Mouse (Mus musculus) kidney, postnatal 14 days (tissue): ENCODE data around the gene Gfap.

ENCODE experiments used
- DNase-seq: peaks from one replicate; pipeline ENCODE4 v3.0.0; 2022; ENCODE audit warnings: mixed read lengths

The Gfap gene

DNA sequence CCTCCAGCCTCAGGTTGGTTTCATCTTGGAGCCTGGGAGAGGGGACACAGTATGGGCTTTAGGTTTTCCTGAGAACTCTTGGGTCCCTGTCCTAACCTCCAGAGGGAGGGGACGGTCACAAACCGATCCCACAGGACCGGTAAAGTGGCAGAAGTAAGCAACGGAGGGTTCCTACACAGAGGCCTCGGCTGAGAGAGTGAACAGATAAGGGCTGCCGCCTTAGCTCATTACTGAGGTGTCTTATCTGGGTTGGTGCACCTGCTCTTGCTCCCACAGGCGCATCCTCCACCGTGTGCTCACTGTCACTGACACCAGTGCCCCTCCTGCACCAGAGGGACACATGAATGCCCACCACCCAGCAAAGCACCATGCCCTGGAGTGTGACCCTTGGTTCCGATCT lies 4.9 kb downstream of the Gfap start:
- no peak for DNase-seq

DNA sequence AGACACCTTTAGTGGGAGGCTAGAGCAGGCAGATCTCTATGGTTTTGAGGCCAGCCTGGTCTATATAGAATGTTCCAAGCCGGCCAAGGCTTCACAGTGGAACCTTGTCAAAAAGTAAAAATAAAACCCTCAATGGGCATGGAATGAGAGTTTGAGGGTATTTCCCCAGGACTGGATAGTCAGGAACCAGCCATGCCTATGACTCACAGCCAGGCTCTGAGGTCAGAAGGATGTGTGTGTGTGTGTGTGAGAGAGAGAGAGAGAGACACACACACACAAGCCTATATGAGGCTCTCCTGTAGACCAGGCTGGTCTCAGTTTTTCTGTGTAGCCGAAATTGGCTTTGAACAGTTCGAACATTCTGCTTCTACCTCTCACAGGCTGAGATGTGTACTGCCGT lies 6.0 kb downstream of the Gfap start:
- DNase-seq: no peak

DNA sequence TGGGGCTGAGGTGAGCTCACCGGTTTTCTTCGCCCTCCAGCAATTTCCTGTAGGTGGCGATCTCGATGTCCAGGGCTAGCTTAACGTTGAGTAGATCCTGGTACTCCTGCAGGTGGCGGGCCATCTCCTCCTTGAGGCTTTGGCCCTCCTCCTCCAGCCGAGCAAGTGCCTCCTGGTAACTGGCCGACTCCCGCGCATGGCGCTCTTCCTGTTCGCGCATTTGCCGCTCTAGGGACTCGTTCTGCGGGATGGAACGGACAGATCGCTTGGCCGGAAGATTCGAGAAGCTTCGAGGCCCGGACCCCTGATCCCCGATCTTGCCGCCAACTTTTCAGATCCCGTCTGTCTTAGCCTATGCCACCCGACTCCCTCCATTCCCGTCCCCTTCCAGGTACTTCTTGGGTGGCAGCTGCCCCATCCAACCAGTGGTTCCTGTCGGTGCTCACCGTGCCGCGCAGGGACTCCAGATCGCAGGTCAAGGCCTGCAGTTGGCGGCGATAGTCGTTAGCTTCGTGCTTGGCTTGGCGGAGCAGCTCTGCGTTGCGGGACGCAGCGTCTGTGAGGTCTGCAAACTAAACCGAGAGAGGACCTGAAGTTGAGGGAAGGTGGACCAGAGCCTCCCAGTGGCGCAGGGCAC lies 7.6 kb downstream of the Gfap start:
- peak; percentile 87 for DNase-seq

DNA sequence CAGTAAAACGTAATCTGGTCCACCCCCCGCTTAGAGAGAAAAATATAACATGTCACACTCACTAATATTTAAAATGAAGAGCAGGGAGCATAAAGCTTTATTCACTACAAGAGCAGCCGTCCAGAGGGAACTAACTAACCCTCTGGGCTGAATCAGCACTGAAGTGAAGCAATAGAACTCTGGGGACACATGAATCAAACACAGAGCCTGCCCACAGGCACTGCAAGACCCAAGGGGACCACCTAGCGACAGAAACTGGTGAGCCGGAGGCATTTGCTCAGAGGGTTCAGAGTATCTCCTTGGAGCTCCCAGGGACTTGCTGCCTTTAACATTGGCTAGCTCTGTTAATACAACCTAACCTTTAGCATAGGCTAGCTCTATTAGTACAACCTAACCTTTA lies 10.6 kb downstream of the Gfap start:
- no peak for DNase-seq

DNA sequence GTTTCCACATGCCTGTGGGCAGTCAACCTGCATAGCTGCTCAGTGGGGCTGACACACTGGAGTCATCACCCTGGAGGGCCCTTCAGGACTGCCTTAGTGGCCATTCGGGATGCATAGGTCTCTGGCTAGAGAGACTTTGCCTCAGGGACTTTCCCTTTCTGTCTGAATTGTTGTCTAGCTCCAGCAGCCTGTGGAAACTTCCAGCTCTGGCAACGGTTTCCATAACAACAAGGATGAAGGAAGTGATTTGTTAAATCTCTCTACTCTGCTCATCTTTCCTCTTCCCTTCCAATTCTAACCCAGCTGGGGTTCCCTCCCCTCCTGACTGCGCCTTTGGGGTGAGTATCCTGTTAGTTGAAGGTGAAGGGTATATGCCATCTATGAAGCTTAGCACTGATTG lies 12.6 kb downstream of the Gfap start:
- DNase-seq: no peak

DNA sequence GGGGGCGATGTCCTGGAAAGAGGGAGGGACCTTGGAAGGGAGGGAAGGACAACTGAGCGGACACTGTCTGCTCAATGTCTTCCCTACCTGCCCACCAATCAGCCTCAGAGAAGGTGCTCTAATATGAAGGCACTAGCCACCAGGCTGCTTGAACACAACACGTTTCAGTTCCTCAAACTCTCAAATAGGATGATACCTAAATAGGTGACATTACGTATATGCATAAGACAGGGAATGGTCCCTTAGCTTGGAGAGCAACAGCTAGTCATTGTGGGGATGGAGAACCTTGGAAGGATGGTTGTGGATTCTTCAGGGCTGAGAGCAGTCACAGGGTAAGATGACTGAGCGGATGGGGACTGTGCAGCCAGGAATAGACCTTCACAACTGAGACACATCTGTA lies 13.3 kb downstream of the Gfap start:
- DNase-seq: no peak

DNA sequence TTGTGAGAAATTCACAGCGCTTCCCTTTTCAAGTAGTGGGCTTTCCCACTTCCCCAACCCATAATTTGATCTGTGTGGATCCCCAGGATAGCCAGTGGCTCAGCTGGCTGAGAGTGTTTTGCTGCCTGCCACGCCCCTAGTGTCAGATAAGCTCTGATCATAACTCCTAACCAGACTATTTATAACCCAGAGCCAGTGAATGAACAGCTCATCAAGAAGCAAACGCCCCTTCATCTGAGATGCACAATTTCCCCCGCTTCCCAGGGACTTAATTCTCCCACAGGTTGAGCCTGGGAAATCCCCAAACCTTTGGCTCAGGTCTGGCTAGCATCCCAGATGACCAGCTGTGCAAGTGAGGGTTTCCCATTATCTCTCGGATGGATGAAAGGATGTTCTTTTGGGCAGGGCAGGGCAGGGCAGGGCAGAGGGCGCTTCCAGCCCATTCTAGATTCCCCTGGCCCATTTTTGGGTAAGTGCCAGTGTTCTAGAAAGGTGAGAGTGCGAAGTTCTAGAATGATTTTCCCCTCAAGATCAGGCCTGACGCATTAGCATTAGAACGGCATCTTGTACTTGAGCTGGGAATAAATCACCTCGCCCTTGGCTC lies 16.0 kb downstream of the Gfap start, which contains the start of gene Fam187a:
TSS of gene Fam187a (plus strand) at position 554 of the 604 bp plus-strand sequence.
- DNase-seq: no peak

DNA sequence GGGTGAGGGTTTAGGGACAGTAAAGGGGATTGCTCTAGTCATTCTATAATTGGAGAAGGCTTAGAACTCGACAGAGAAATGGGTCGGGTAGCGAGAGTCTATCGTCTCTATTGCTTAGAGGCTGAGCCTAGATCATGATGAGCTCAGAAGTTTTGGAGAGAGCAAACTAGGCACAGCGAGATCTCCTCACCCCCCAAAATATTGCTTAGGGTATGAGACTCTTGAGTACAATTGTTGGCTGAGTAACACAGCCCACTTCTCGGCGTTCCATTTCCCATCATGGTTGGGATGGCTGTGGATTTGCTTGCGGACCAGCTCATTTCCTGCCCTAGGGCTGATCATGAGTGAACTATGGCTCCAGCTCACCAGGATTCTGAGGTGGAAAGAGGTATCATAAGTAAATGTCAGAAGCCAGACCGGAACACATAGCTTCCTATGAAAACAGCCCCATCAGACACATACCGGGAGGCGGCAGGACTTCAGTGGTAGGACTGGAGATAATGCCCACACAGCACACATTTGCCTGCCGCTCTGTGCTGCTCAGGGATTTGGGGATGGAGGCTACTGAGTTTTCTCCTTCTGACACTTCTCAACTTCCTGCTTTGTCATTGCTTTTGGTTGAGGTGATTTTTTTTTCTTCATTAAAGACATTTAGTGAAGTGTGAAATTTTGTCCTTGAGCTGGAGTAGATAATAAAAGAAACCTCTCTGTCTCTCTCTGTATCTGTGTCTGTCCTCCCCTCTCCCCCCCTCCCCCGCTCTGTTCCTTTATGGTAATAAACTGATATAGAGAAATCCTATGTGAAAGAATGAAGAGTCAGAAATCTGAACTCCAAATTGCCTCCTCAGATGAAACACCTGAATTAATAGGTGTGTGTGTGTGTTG lies 19.2 kb downstream of the Gfap start:
- DNase-seq: no peak

DNA sequence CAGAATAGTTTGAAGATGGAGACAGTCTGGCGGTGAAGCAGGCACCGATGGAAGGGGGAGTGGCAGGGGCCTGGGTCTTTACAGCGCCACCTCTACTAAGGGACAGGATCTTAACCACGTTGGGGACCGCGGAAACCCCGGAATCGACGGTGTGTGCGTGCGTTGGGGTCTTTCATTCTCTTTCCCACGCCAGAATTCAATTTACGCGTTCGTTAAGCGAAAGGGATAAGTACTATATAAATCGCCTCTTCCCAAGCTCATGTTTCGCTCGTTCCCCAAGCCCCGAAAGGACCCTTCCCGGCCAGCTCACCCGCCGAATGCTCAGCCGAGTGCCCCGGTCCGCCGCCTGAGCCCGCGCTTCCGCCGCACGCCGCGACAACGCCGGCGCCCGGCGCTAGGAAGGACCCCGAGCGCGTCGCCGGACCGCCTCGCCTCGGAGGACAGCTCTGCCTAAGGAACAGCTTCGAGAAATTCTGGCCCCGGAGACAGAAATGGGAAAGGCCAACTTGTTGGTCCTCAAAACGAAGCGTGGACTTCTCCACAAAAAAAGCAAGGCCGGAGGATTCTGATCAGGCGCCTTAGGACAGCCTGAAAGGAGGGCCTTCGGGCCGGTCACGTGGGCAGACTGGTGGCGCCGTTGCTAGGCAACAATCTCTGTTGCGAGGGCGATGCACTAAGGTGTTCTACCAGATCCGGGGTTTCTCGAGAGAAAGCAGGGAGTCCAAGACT lies 20.0 kb downstream of the Gfap start, which contains the start of the genes Eftud2 and Ccdc103:
TSS of gene Eftud2 (minus strand) at position 401 of the 729 bp plus-strand sequence.
TSS of gene Ccdc103 (plus strand) at position 620 of the 729 bp plus-strand sequence.
- peak; percentile 94 for DNase-seq

DNA sequence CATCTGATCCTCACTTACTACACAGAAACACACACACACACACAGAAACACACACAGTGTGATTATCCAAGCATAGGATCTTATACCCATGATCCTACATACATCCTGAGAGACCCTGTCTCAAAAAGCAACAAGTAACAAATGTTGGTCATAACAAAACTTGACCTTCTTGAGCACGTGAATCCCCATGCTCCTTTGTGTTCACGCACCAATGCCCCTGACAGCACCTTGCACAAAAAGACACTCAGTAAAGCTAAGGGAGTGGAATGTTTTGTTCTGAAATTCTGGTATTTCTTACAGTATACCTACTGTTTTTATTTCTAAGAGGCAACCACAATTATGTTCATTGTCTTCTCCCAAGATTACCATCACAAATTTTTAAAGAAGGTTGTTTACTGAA lies 21.2 kb downstream of the Gfap start:
- DNase-seq: no peak

DNA sequence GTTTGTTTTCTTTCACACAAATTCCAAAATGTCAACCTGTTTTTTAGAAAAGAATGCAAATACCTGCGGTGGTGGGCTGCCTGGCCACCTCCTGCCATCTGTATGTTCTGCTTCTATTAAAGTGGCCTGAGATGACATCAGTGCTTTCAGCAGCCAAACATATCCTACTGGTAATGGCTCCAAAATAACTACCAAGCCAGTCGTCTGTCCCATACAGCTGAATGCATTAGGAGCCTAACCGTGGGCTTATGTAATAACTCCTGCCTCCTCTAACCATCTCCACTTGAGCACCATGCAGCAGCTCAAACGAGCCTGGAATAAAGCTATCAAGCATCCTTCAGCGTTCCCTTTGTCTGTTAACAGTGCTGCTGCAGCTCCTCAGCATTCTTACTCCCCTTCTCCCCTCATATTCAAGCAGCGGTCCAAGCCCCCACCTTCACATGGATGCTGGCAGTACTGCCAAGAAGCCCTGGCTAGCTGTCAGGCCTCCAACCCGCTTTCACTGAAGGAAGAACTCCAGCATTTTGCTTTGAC lies 25.8 kb downstream of the Gfap start:
- DNase-seq: no peak

DNA sequence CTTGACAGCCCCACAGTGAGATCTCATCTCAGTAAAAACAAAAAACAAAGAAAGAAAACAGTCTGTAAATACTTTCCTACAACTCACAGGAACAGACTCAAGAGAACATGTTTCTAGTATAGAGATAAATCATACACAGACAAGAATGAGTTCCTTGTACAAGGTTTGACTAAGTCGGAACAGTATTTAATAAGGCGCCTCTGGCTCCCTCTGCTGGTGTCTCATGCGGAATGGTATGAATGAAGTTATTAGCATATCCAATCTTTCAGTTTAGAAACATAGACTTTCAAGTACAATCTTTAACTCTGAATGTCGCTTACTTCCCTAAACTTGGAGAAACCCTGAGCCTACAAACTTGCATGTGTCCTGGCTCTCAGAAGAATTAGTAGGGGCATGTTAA lies 36.4 kb downstream of the Gfap start:
- peak; percentile 81 for DNase-seq

DNA sequence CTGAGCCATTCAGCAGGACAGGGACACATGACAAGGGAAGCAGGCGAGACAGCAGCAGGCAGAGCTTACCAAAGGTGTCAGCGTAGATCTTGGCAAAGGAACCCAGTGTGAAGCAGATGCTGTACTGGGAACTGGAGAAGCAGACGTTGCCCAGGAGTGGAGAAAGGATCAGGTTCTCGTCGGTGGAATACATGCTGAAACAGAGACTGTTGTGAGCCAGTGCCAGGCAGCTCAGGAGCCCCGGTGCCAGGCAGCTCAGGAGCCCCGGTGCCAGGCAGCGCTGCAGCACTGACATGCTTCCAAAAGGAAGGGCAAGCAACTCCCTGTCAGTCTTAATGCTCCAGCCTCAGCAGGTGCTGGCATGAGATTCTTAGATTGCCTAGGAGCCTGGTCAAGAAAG lies 40.8 kb downstream of the Gfap start:
- DNase-seq: no peak

DNA sequence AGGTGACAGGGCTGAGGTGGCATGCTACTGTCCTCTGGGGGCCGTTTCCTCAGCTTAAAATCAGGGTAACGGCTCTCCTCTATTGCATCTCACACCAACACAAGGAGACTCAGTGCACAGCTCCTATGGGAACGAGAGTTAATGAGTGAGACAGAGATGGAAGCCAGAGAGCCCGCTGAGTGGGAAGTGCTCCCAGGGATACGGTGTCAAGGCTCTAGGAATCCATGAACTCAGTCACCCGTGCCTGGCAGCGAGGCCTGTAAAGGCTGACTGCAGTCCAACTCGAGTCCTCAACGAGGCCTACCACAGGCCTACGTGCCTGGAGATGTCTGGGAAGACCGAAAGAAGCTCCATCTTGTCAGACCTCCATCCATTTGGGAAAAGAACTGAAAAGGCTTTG lies 41.8 kb downstream of the Gfap start:
- DNase-seq: no peak

DNA sequence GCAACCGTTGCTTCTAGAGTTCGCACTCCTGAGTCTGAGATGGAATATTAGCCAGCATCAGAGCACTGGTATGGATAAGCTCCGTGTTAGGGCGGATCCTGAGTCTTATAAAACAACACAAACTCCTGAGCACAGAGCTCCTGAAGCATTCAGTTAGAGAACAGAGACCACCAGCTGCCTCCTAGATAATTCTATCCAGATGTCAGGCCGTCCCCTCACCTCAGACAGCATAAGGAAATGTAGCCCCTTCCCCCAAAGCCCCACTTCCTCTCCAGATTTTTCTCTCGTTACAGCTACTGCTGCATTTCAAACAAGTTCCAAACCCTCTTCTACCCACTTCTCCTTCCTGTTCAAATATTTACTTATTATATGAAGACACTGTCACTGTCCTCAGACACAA lies 44.8 kb downstream of the Gfap start:
- no peak for DNase-seq

DNA sequence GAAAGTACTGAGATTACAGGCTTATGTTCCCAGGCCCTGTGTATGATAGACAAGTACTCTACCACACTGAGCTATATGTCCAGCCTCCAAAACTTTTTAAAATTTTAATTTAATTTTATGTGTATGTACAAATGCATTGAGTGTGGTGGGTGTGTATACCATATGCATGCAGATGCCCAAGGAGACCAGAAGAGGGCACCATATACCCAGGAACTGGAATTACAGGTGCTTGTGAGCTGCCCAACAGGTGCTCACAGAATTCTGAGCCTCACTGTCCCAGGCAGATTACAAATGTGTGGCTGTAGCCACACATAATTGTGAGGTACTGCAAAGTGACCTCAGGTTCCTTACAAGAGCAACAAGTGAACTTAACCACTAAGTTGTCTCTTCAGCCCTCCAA lies 47.0 kb downstream of the Gfap start:
- no peak for DNase-seq

DNA sequence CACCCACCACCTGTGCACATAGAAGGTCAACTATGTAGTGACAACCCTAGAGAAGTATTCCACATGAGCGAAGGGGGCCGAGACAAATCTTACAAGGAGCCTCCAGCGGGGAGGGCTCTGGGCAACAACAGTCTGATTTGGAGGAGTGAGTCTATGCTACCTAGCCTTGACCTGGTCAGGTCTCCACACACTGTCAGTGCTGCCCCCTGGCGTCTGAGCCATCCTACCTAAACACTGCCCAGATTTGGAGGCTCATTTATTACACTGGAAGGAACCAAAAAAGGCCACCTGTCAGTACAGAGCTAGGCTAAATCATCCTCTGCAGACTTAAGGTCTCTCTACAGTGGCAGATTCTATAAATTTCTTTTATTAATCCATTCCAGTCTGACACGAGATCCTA lies 48.8 kb downstream of the Gfap start:
- DNase-seq: peak; percentile 73

DNA sequence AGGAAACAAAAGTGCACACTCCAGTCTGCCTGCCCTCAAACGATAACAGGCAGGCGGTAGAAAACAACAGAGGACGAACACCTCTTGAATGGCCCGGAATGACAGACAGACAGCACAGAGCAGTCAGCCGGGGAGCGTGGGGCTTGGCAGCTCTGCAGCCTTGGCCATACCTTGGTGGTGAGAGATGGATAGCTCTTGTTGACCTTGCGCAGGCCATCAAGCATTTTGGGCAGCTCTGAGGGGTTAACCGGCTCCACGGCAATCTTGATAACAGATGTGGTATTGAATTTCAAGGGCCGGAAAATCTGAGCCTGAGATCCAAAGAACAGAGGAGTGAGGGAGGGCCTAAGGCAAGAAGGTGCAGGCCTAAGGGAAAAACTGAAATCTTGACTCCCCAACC lies 54.8 kb downstream of the Gfap start:
- no peak for DNase-seq

DNA sequence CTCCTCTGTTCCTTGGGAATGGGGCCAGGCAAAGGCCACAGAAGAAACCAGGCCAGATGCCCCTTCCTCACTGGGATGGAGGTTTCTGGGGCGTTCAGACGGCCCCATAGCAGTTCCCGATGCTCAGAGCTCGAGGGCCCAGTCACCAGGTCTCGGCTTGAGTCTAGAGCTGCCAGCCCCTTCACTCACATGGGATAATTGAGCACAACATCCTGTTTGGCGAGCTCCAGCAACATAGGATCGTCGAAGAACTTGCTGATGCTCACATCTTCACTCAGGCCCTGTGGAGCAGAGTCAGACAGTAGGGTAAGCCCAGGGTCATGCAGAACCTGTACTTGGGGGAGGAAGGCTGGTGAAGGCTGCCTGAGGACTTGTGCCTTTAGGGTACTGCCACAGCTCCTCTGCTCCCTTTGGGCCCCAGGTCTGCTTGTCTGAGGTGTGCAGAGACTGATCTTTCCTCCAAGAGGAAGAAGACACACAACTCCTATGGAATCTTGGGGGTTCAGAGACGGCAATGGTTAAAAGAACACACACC lies 62.0 kb downstream of the Gfap start:
- DNase-seq: no peak

DNA sequence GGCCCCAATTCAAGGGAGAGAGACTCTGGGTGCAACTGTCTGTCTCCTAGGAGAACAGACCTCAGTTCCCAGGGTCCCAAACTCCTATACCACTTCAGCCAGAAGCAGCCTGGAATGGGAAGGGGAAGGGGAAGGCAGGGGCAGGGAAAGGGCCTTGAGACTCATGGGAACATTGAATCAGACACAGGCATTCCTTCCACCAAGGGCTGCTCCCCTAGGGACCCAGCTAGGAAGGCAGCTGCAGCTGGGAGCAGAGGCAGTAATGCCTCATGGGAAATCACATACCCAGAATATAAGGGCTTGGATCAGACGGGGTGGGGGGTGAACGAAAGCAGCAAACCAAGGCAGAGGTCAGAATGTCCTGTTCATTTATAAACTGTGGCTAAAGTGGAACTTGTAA lies 62.6 kb downstream of the Gfap start:
- peak; percentile 55 for DNase-seq

DNA sequence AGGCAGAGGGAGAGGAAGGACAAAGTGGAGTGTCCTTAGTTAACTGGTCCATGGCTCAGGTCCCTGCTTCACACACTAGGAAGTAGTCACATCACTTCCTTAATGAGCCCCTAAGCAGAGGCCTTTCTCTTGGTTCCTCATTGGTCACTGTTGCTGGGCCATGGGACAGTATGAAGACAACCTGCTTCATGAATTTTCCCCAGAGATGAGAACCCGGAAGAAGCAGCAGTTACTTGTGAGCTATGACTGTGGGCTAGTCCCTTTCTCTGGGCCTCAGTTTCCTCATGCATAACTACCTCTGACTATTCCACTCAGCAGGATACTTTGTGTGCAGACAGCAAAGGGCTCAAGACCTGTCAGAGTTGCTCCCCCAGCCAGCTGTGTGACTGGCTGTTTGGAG lies 63.3 kb downstream of the Gfap start:
- no peak for DNase-seq
